Mouse (Mus musculus): ENCODE data around the gene Cmtm7.

DNA sequence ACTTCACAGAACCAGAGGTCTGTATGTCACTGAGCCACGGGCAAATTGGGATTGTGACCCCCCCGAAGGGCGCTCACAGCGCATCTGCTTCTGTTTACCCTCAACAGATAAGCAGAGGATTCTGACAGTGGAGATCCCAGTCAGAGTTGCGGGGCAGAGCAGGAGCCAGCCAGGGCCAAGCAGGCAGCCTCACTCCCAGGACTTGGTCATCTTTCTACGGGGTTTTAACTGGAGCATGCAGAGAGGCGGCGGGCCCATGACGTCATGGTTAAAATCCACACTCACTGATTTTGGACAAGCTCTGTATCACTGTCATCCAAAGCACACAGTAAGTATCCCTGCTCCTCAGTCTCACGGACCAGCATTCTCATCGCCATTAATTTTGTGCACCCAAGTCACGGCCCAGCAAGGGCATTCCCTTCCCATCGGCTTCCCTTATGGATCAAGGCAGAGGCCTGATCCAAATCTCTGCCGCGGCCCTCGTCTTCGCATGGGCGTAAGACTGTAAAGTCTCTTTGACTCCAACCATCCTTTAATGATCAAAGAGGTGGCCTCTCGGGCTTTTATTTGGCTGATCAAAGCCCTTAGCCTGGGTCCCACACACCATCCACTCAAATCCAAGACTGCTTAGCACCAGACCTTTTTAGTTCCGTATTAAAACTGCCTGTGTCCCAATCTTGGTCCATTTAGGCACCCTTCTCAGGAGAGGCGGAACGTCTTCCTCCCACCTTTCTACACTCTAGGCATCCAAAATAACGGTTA, 1.5 kb downstream of the Cmtm7 start:
- TF ChIP-seq CTCF (IDR thresholded peaks at IDR 0.05; ENCODE audit: borderline replicate concordance, insufficient read depth, low read length) (no peak), POLR2A (IDR thresholded peaks at IDR 0.05; ENCODE audit: low read depth, low read length) (peak; percentile 45)
